Mouse (Mus musculus) right cerebral cortex, adult 2 months (tissue): Measurements from ENCODE around the gene Tmem35b.
A peak's percentile ranks its signal among the peaks of the same experiment; 100 is the strongest.
"Not testable (repeated sequence)": the region's sequence is repeated elsewhere in the genome, so short reads cannot be mapped to it uniquely, and the experiment has no call there.

Experiments used
- DNase-seq, 2 experiments: peaks; one replicate each; pipeline ENCODE4 v3.0.0; 2021 to 2022; ENCODE audit warnings: low spot score in 2 of 2

Gene Tmem35b

DNA sequence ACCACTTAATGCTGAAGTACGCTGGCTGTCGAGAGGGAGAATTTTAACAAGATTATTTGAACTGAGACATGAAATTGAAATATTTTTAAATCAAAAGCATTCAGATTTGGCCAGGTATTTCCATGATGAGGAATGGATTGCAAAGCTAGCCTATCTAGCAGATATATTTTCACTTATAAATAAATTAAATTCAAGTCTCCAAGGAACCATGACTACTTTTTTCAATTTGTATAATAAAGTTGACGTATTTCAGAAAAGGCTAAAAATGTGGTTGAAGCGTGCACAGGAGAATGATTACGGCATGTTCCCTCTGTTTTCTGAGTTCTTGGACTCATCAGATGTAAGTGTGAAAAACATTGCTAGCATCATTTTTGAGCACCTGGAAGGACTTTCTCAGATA is at the start of gene Tmem35b:
Gene Tmem35b, plus strand, starts transcription at position 301 of the 400 bp plus-strand sequence.
- no peak for DNase-seq

DNA sequence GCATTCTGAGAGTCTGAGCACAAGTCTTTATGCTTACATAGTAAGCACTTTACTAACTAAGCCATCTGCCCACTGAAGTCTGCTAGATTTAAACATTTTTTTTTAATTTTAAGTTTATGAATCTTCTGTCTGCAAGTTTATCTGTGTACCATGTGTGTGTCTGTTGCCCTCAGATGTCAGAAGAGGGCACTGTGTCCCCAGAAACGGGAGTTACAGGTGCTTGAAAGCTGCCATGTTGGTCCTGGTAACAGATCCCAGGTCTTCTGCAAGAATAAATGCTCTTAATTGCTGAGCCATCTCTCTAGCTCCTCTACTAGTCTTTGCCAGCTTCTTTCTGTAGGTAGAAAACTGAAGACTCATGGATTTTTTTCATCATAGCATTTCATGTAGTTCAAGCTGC is 48.6 kb upstream of the Tmem35b start:
- DNase-seq: no peak

GRCm38 (mm10) chr4:127076875-127077548 is 46.5 kb upstream of the Tmem35b start, which contains the start of gene Zmym6:
TSS of gene Zmym6 (plus strand) at chr4:127077383.
- DNase-seq: peak; percentile 94 to 97

- no peak for DNase-seq
Observed at GRCm38 (mm10) chr4:127080806-127081205, 42.7 kb upstream of the Tmem35b start.

DNA sequence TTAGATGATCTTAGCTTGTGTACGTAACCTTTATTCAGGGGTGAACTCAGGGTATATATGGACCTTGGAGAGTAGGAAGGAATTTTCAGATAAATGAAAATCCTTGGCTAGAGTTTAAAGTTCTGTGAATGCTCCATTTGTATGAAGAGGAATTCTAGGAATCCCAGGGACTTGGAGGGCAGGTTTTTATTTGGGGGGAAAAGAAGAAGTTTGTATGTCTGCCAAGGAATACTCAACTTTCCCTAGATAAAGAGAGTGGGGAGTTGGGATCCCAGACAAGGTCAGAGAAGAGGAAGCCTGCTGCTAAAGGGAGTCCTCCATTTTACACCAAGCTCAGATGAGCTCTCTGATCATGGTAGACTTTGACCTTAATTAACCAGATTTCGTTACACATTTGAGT is 40.4 kb upstream of the Tmem35b start:
- no peak for DNase-seq

DNA sequence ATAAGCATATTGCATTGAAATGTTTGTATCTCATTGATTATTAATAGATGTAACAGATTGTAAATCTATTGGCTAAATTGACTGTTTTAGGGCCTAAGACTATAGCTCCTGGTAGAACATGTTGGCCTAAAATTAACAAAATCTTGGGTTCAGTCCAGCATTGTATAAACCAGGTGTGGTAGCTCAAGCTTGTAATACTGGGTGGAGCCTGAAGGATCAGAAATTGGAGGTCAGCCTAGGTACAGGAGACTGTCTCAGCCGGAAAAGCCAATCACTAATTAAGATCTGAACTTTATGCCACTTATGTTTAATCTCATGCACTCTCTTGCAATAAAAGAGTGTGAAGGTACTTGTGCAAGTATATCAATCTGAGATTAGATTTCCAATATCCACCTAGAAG is 37.7 kb upstream of the Tmem35b start:
- DNase-seq: no peak

GRCm38 (mm10) chr4:127091188-127091587 is 32.3 kb upstream of the Tmem35b start:
- DNase-seq: no peak

DNA sequence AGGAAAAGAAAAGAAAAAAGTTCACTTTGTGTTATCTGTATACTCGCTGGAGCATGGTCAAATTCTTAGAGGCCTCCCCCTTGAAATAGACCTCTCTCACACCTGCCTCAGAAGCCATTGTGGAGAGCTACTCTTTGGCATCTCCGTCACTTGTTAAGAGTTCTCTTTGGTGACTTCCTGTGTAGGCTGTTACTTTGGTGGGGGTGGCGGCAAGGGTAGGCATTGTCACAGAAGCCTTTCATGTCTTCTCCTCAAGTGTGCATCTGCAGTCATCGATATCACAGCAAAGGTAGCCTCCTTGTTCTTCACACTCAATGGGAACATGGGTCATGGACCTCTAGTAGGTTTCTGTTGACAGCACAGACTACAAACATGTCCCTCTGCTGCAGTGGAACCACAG is 28.4 kb upstream of the Tmem35b start:
- DNase-seq: no peak

DNA sequence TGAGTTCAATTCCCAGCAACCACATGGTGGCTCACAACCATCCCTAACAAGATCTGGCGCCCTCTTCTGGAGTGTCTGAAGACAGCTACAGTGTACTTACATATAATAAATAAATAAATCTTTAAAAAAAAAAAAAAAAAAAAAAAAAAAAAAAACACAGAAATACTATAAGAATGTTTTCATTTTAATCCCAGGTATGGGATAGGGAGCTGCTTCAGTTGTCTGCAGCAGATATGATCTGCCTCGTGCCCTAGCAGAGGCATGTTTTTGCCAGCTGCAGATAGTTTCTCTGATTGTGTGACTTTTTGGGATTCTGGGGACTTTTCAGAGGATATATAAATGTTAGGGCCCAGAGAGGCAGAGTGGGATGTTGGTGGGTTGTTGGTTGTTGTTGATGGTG is 23.9 kb upstream of the Tmem35b start:
- DNase-seq: not testable (repeated sequence)

DNA sequence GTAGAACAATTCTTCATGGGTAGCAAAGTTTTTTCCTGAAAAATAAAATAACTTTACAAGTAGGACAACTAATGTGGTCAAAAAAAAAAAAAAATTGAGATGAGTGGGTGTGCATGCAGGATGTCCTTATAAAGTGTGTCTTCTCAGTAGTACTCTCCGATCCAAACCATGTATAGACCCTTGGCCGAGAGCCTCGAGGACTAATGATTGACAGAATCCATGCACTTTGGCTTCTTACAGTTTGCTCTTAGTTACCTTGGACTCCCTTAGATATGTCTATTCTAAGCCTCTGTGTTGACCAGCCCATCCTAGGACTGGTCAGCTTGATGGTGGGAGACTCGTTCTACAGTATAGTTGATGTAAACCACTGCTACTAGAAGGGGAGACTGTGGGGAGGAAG is 15.9 kb upstream of the Tmem35b start:
- no peak for DNase-seq

DNA sequence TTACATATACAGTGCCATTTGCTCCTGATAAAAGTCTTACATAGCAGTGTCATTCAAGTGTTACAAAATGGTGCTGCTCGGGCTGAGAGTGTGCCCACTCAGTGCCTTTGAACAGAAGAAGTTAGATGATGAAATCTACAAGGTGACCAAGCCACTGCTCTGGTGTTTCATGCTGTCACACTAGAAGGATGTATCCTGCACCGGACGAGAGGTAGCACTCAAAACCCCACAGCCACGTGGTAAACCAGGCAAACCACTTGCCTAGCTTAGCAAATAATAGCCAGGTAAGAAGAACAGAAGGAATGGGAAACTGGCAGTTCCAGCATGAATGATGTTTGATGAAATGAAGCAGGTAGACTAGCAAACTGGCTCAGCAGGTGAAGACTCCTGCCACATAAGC is 12.9 kb upstream of the Tmem35b start:
- no peak for DNase-seq

DNA sequence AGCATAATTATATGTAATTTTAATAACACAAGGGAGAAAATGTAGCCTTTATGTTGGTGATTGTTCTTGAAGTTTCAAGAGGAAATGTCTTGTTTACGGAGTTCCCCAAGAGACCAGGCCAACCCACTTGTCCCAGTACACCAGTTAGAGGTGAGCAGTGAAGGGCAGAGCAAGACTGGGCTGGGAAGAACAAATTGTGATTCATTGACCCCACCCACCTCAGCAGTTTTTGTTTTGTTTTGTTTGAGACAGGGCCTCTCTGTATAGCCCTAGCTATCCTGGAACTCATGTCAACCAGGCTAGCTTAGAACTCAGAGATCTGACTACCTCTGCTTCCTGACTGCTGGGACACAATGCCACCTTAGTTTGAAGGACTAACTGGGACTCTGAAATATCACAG is 840 bp downstream of the Tmem35b start:
- no peak for DNase-seq

- peak; percentile 45 to 49 for DNase-seq
Observed at GRCm38 (mm10) chr4:127125834-127126463, 2.5 kb downstream of the Tmem35b start.

GRCm38 (mm10) chr4:127134687-127135086 is 11.2 kb downstream of the Tmem35b start:
- DNase-seq: no peak

GRCm38 (mm10) chr4:127137591-127137990 is 14.1 kb downstream of the Tmem35b start:
- no peak for DNase-seq

GRCm38 (mm10) chr4:127138486-127138885 is 15.0 kb downstream of the Tmem35b start:
- DNase-seq: no peak

DNA sequence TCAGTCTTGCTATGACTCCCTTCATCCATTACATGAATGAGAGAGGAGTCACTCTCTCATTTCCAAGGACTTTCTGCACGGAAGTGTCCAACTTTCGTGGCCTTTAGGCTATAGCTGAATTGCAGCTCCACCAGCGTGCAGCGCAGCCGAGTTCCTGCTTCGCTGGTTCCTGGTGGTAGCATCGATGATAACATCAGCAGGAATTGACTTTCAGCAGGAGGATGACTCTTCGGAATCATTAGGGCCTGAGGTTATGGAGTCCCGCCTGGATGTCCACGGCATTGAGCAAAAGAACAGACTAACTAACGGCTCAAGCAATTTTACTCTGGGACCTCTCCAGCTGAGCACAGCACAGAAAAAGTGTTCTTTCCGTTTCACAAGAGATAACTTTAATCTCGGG is 26.5 kb downstream of the Tmem35b start:
- no peak for DNase-seq

DNA sequence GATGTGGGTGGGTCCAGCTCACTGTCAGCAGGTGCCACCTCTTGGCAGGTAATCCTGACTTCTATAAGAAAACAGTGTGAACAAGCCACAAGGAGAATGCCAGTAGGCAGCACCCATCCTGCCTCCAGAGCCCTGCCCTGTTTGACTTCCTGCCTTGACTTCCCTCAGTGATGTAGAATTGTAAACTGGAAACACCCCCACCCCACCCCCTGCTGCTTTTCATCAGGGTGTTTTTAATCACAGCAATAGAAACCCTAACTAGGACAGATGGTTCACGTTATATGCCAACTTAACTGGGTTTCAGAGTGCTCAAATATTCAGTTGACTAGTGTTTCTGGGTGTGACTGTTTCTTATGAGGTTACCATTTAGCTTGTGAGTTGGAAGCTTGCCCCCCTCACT is 29.9 kb downstream of the Tmem35b start:
- no peak for DNase-seq

- DNase-seq: no peak
Observed at GRCm38 (mm10) chr4:127155757-127156156, 32.3 kb downstream of the Tmem35b start.

DNA sequence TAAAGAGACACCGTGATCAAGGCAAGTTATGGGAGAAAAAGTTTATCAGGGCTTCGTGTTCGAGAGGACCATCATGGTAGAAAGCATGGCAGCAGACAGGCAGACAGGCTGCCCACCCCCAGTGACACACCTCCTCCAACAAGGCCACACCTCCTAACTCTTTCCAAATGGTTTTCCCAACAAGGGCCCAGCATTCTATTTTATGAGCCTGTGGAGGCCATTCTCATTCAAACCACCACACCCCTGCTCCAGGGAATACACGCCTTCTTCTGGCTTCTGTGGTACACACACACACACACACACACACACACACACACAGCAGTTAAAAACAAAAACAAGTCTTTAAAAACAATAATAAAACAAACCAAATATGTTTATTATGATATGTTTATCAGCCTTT is 34.3 kb downstream of the Tmem35b start:
- DNase-seq: no peak

- DNase-seq: no peak
Observed at GRCm38 (mm10) chr4:127163926-127164325, 40.4 kb downstream of the Tmem35b start.

GRCm38 (mm10) chr4:127167096-127167495 is 43.6 kb downstream of the Tmem35b start:
- no peak for DNase-seq

- peak in 1 of 2 experiments; percentile 16 for DNase-seq
Observed at GRCm38 (mm10) chr4:127167731-127168130, 44.2 kb downstream of the Tmem35b start.
